Mouse (Mus musculus) C2C12 (cell line): ENCODE measurements around the gene Gna11.
A peak's percentile ranks its signal among the peaks of the same experiment; 100 is the strongest.

Experiments
- CEBPB ChIP-seq: IDR thresholded peaks from one replicate; pipeline ENCODE4 v1.6.1; 2011; ENCODE audit warnings: low read depth, mild to moderate bottlenecking, control low read depth, moderate library complexity
- CTCF ChIP-seq: IDR thresholded peaks from one replicate; pipeline ENCODE4 v1.5.1; 2011; ENCODE audit not compliant: control insufficient read depth, insufficient read depth, insufficient read length
- FOSL1 ChIP-seq: IDR thresholded peaks from one replicate; pipeline ENCODE4 v1.8.0; 2011; ENCODE audit warnings: mild to moderate bottlenecking, low read length; ENCODE audit not compliant: poor library complexity, insufficient read depth, severe bottlenecking
- MAX ChIP-seq: IDR thresholded peaks from one replicate; pipeline ENCODE4 v1.6.1; 2011; ENCODE audit warnings: mild to moderate bottlenecking, control low read depth
- MYOD1 ChIP-seq: IDR thresholded peaks from one replicate; pipeline ENCODE4 v1.6.1; 2011; ENCODE audit warnings: low read depth; ENCODE audit not compliant: control insufficient read depth, insufficient read length
- MYOG ChIP-seq: IDR thresholded peaks from one replicate; pipeline ENCODE4 v1.6.1; 2011; ENCODE audit not compliant: control insufficient read depth, insufficient read length; ENCODE audit errors: extremely low read depth

- TF ChIP-seq CTCF (peak; percentile 95), MYOG (no peak), FOSL1 (no peak), MAX (no peak), MYOD1 (no peak), CEBPB (no peak)
Observed at GRCm38 (mm10) chr10:81526779-81527178, 18.2 kb downstream of the Gna11 start.
